Mouse (Mus musculus) megakaryocyte, embryonic 14.5 days (primary cell): ENCODE measurements around the gene Ap1g1.

Experiments used
- FLI1 ChIP-seq: IDR thresholded peaks from 2 replicates; pipeline ENCODE4 v1.6.1; 2012; ENCODE audit warnings: low read length, inconsistent platforms, mixed read lengths
- GATA1 ChIP-seq: IDR thresholded peaks from 3 replicates; pipeline ENCODE4 v1.6.1; 2012; ENCODE audit warnings: mixed read lengths, low read length, inconsistent platforms, borderline replicate concordance

GRCm38 (mm10) chr8:109868680-109869361 is 90.5 kb downstream of the Ap1g1 start:
- TF ChIP-seq GATA1, result no peak
- no peak for TF ChIP-seq FLI1
